Mouse (Mus musculus) heart, postnatal 0 days (tissue): ENCODE measurements at regions not wholly inside any gene's neighbourhood (a gene's known extent, or its start where the extent isn't known, plus 50 kb on each side); places are given as distances from the start of the nearest gene placed in this dataset.
"Not testable (repeated sequence)": the region's sequence is repeated elsewhere in the genome, so short reads cannot be mapped to it uniquely, and the experiment has no call there.

Experiments used
- ATAC-seq: fragments of 200-750 bp; cut with Nextera tagmentation; 2 replicates; pipeline ENCODE4 v1.8.0; 2017; ENCODE audit warnings: low read depth, moderate number of reproducible peaks, moderate library complexity; ENCODE audit not compliant: insufficient read depth
- DNase-seq: peaks from one replicate; pipeline ENCODE4 v3.0.0-alpha.2; 2016; ENCODE audit warnings: low spot score
- H3K27ac ChIP-seq: fragments of 300-500 bp; sonication (generic); 2 replicates; pipeline ENCODE4 v1.5.1; 2014; ENCODE audit warnings: low read depth, mild to moderate bottlenecking
- H3K27me3 ChIP-seq: fragments of 300-500 bp; sonication (generic); 2 replicates; pipeline ENCODE4 v1.6.1; 2014; ENCODE audit warnings: low read length, mixed read lengths; ENCODE audit not compliant: control insufficient read depth, insufficient read depth
- H3K36me3 ChIP-seq: fragments of 300-500 bp; sonication (generic); replicated peaks from 2 replicates; pipeline ENCODE4 v1.6.1; 2014; ENCODE audit warnings: low read length, mixed read lengths; ENCODE audit not compliant: control insufficient read depth, insufficient read depth
- H3K4me1 ChIP-seq: fragments of 300-500 bp; sonication (generic); 2 replicates; pipeline ENCODE4 v1.6.1; 2014; ENCODE audit warnings: antibody characterized with exemption; ENCODE audit not compliant: control insufficient read depth, insufficient read depth
- H3K4me2 ChIP-seq: fragments of 300-500 bp; sonication (generic); 2 replicates; pipeline ENCODE4 v1.6.1; 2014; ENCODE audit warnings: low read depth, mild to moderate bottlenecking, low read length, moderate library complexity
- H3K4me3 ChIP-seq: fragments of 300-500 bp; sonication (generic); 2 replicates; pipeline ENCODE4 v1.5.1; 2014; ENCODE audit warnings: low read depth, low read length
- H3K9ac ChIP-seq: fragments of 300-500 bp; sonication (generic); replicated peaks from 2 replicates; pipeline ENCODE4 v1.6.1; 2014; ENCODE audit warnings: low read depth, low read length, mixed read lengths
- H3K9me3 ChIP-seq: fragments of 300-500 bp; sonication (generic); replicated peaks from 2 replicates; pipeline ENCODE4 v1.6.1; 2016; ENCODE audit warnings: low read length; ENCODE audit not compliant: control insufficient read depth
- CTCF ChIP-seq: IDR thresholded peaks from 2 replicates; pipeline ENCODE4 v1.5.1; 2016; ENCODE audit warnings: antibody characterized with exemption, control low read depth, low read depth
- EP300 ChIP-seq: IDR thresholded peaks from 2 replicates; pipeline ENCODE4 v1.6.1; 2016; ENCODE audit warnings: antibody characterized with exemption, low read depth
- WGBS: fragments of 180-500 bp; shearing (Covaris S2); extraction: QIAGEN DNeasy Blood & Tissue Kit; methylation state at CpG from one replicate; pipeline ENCODE4 v1.1.7; 2014; 5-methylcytosine and 5-hydroxymethylcytosine counted together

DNA sequence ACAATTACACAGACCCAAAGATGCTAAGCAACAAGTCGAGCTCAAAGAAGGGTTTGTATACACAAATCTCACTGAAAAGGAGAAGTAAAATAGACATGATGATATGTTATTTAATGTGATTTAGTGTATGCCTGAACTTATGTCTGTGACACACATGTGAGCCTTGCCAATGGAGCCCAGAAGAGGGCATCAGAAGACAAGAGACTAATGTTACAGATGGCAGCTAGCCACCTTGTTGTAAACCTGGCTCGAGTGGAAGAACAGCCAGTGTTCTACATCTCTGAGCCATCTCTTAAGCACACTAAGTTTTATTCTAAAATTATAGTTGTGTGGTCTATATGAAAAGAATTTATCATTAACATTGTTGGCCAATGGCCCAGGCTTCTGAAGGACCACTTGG is 943.7 kb upstream of the Prmt6 start:
- no peak for TF ChIP-seq CTCF
- TF ChIP-seq EP300, result no peak
- no peaks in the 10 kb centered on the region for H3K27me3 ChIP-seq
- no peaks in the 10 kb centered on the region for H3K4me1 ChIP-seq
- H3K36me3 ChIP-seq, result no peaks in the 10 kb centered on the region
- no peak for ATAC-seq
- H3K9me3 ChIP-seq, result no peaks in the 10 kb centered on the region
- no peak overlapping the region for H3K4me2 ChIP-seq
- H3K9ac ChIP-seq, result no peak overlapping the region
- no peak for DNase-seq
- WGBS, result 44% methylated on average over 2 of the region's 2 CpGs
- H3K4me3 ChIP-seq, result no peak overlapping the region
- H3K27ac ChIP-seq, result no peak overlapping the region

DNA sequence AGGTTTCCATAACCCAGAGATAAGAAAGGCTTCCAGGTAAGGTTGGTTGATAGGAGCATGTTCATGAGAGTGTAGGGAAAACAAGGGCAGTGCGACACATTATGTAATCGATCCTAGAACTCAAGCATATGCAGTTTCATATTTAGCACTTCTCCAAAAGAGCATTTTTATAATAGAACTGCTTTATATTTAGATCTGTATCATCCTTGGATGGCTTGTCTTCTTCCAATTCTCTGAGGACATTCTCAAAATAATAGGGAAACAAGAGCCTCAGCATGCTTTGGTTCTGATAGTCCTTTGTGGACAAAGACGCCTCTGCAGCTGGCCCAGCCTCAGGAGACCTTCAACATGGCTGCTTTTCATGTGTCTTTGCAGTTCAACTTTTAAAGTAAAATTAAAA is 915.9 kb upstream of the Prmt6 start:
- 0 out of 2 replicates have a peak, but pooled peaks cover 5% of the 10 kb centered on the region for H3K9me3 ChIP-seq
- TF ChIP-seq EP300 (no peak), CTCF (no peak)
- no peak for ATAC-seq
- H3K27me3 ChIP-seq, result no peaks in the 10 kb centered on the region
- no peak overlapping the region for H3K4me3 ChIP-seq
- no peak overlapping the region for H3K27ac ChIP-seq
- H3K9ac ChIP-seq, result no peak overlapping the region
- no peak overlapping the region for H3K4me2 ChIP-seq
- H3K4me1 ChIP-seq, result no peaks in the 10 kb centered on the region
- WGBS, result 78% methylated on average over 3 of the region's 3 CpGs
- DNase-seq, result no peak
- H3K36me3 ChIP-seq, result no peaks in the 10 kb centered on the region

DNA sequence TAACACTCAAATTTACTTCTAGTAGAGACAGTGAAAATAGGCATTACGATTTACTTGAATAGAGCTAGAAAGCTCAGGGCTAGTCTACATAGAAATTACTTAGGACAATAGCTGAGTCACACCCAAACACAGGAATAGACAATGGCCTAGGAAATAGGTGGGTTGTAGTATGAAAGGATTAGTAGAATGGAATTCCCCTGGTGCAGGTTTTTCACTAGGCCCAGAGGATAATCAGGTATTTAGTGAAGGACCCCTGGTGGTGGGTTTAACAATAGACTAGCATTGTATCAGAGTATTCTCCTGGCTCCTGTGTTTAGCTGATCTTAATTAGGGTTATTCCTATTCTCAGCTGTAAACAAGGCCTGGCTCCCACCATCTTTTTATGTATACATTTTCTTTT is 890.4 kb upstream of the Prmt6 start:
- H3K36me3 ChIP-seq, H3K9me3 ChIP-seq, H3K4me3 ChIP-seq, ATAC-seq, H3K9ac ChIP-seq, H3K27me3 ChIP-seq, DNase-seq, H3K4me1 ChIP-seq, H3K4me2 ChIP-seq, H3K27ac ChIP-seq: not testable (repeated sequence)
- WGBS, result 74% methylated on average over 1 of the region's 1 CpGs

DNA sequence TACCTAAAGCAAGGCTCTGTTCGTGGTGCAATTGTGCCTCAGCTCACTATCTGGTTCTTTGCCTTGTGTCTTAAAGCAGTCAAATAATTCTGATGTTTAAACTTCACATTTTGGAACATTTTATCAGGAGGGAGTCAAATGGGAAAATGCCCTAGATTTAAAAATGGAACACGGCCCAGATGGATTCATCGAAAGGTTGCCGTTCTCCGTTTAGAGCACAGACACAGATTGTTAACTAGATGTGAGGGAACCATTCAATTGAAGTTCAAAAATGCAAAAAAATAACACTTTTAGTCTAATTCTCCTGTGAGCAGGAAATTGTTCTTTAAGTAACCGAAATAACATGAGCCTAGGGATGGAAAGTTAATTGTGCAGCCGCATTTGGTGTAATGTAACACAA is 858.2 kb upstream of the Prmt6 start:
- Histone ChIP-seq H3K4me3 (no peak overlapping the region), H3K27ac (no peak overlapping the region), H3K9me3 (no peaks in the 10 kb centered on the region), H3K36me3 (no peaks in the 10 kb centered on the region), H3K4me1 (no peaks in the 10 kb centered on the region), H3K4me2 (no peak overlapping the region), H3K27me3 (no peaks in the 10 kb centered on the region), H3K9ac (no peak overlapping the region)
- TF ChIP-seq CTCF, result no peak
- TF ChIP-seq EP300, result no peak
- 81% methylated on average over 7 of the region's 7 CpGs for WGBS
- ATAC-seq (no peak), DNase-seq (no peak)

DNA sequence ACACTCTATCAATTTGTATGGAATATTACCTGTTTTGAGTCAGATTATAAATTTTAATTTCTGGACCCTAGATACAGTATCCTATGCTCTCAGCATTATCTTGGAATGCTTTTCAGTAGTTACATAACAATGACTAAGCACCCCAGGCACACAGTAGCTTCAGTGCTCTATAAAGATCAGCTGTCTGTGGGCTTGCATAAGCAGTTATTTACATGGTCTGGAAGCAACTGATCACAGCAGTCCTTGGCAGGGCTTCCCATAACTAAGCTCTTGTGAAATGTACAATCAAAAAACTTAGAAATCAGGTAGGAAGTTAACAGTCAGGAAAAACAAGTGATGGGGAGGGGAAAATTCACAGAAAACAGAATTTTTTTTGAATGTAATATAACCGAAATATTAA is 851.8 kb upstream of the Prmt6 start:
- Histone ChIP-seq H3K4me2 (no peak overlapping the region), H3K4me1 (no peaks in the 10 kb centered on the region), H3K9ac (no peak overlapping the region), H3K4me3 (no peak overlapping the region), H3K27me3 (no peaks in the 10 kb centered on the region), H3K27ac (no peak overlapping the region), H3K9me3 (no peaks in the 10 kb centered on the region), H3K36me3 (no peaks in the 10 kb centered on the region)
- ATAC-seq, result no peak
- DNase-seq, result no peak
- no peak for TF ChIP-seq CTCF
- 55% methylated on average over 1 of the region's 1 CpGs for WGBS

DNA sequence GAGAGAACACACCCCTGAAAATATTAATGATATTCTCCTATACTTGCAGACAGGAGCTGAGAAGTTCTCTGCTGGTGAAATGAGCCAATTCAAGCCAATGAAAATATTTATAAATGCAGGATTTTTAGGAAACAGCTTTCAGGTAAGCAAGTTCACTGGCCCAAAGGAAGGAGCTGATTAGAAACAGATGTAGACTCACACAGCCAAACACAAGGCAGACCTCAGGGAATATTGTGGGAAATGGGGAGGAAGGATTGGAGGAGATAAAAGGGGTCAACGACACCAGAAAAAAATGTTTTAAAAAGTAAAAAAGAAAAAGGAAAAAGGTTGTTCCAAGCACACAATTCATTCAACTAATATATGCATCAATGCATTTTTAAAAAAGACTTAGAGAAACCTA is 823.5 kb upstream of the Prmt6 start:
- no peak overlapping the region for H3K4me3 ChIP-seq
- ATAC-seq (no peak), DNase-seq (no peak)
- 43% methylated on average over 1 of the region's 1 CpGs for WGBS
- no peaks in the 10 kb centered on the region for H3K27me3 ChIP-seq
- H3K36me3 ChIP-seq, result no peaks in the 10 kb centered on the region
- no peak for TF ChIP-seq EP300
- no peak for TF ChIP-seq CTCF
- no peaks in the 10 kb centered on the region for H3K4me1 ChIP-seq
- no peaks in the 10 kb centered on the region for H3K9me3 ChIP-seq
- no peak overlapping the region for H3K27ac ChIP-seq
- no peak overlapping the region for H3K9ac ChIP-seq
- no peak overlapping the region for H3K4me2 ChIP-seq
